Mouse (Mus musculus): Measurements from ENCODE around the gene Ell2. TPM values are rescaled to one million over a fixed set of nuclear protein-coding genes. Genes with fewer than 3 reads are reported as not detected.

Ell2 gene
- polyA plus RNA-seq, 1 experiment = 41.5 TPM

DNA sequence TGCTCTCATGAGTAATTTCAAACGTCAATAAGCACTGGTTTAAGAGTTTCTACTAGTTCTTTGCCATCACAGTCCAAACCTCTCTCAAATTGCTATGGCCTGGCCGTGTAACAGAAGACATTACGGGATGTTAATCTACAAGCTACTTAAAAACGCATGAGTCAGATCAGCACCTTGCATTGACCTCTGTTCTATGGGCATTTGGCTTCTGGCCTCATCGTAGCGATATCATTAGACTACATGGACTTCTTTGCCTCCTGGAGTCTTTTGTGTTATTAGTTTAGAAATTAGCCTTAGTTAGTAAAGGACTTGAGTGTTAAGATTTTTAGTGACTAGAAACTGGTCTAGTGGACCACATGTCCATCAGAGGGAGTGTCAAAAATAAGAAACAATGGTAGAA, 7.8 kb downstream of the Ell2 start:
- Histone ChIP-seq H3K36me3 (ENCODE audit: control insufficient read depth, insufficient read depth, low read length, poor library complexity, severe bottlenecking) (no peaks in the 10 kb centered on the region), H3K27ac (ENCODE audit: insufficient read depth, low read length) (no peak overlapping the region), H3K27me3 (ENCODE audit: control insufficient read depth, insufficient read depth, low read length, poor library complexity, severe bottlenecking) (no peaks in the 10 kb centered on the region), H3K4me1 (ENCODE audit: control insufficient read depth, insufficient read depth, low read length) (peaks cover 2% of the 10 kb centered on the region), H3K9me3 (replicated peaks; ENCODE audit: control insufficient read depth, insufficient read depth, low read length, poor library complexity, severe bottlenecking) (no peaks in the 10 kb centered on the region), H3K9ac (ENCODE audit: low read depth, poor library complexity, severe bottlenecking) (no peak overlapping the region), H3K4me3 (ENCODE audit: low read depth, low read length) (no peak overlapping the region)
- TF ChIP-seq EP300 (IDR thresholded peaks at IDR 0.05; ENCODE audit: insufficient read depth, low read depth, low read length) (no peak), POLR2A (IDR thresholded peaks at IDR 0.05; ENCODE audit: insufficient read depth, low read length) (no peak), CTCF (IDR thresholded peaks at IDR 0.05; ENCODE audit: low read depth, low read length) (no peak)

DNA sequence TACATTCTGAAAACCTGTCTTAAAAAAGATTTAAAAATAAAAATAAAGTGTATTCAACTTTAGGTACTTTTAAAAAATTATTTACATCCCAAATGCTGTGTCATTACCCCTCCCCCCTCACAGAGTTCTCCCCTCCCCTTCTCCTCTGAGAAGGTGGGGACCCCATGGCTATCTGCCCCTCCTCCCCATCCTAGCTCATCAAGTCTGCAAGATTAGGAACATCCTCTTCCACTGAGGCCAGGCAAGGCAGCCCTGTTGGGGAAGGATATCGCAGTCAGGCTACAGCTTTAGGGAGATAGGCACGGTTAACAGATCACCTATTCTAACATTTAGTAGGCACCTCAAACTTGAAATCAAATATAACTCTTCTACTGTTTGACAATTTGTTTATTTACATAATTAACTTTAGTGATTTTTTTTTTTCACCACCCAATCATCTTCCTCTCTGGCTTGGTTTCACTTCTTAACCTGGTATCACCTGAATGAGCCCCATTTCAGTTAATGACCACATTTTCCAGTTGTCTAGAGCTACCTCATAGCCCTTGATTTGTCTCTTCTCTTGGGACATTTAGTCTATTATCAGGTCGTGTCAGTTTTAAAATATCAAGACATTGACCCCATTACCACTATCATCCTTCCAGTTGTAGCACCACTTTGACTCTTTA, 11.2 kb downstream of the Ell2 start:
- TF ChIP-seq CTCF (IDR thresholded peaks at IDR 0.05; ENCODE audit: low read depth, low read length) (no peak), POLR2A (IDR thresholded peaks at IDR 0.05; ENCODE audit: insufficient read depth, low read length) (no peak), EP300 (IDR thresholded peaks at IDR 0.05; ENCODE audit: insufficient read depth, low read depth, low read length) (no peak)
- Histone ChIP-seq H3K36me3 (ENCODE audit: control insufficient read depth, insufficient read depth, low read length, poor library complexity, severe bottlenecking) (no peaks in the 10 kb centered on the region), H3K4me1 (ENCODE audit: control insufficient read depth, insufficient read depth, low read length) (peaks cover 2% of the 10 kb centered on the region), H3K27ac (ENCODE audit: insufficient read depth, low read length) (no peak overlapping the region), H3K27me3 (ENCODE audit: control insufficient read depth, insufficient read depth, low read length, poor library complexity, severe bottlenecking) (no peaks in the 10 kb centered on the region), H3K4me3 (ENCODE audit: low read depth, low read length) (no peak overlapping the region), H3K9me3 (replicated peaks; ENCODE audit: control insufficient read depth, insufficient read depth, low read length, poor library complexity, severe bottlenecking) (no peaks in the 10 kb centered on the region), H3K9ac (ENCODE audit: low read depth, poor library complexity, severe bottlenecking) (no peak overlapping the region)

DNA sequence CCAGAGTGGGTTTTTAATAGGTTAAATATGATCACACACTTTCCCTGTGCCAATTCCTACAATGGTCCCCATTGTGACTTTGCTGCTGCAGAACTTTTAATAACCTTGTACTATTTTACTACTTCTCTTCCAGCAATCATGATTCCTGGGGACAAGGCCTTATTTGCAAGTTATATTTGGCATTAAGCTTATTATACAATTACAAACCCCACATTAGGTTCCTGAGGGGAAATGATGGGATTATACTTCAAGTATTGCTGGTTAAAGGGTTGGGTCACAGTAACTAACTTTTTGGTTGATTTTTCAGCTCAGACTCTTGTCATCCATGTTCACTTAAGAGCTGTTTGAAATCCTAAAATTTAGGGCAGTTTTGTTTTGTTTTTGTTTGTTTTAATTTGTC, 11.8 kb downstream of the Ell2 start:
- Histone ChIP-seq H3K4me3 (ENCODE audit: low read depth, low read length) (no peak overlapping the region), H3K4me1 (ENCODE audit: control insufficient read depth, insufficient read depth, low read length) (peaks cover 2% of the 10 kb centered on the region), H3K9me3 (replicated peaks; ENCODE audit: control insufficient read depth, insufficient read depth, low read length, poor library complexity, severe bottlenecking) (no peaks in the 10 kb centered on the region), H3K27ac (ENCODE audit: insufficient read depth, low read length) (no peak overlapping the region), H3K27me3 (ENCODE audit: control insufficient read depth, insufficient read depth, low read length, poor library complexity, severe bottlenecking) (no peaks in the 10 kb centered on the region), H3K9ac (ENCODE audit: low read depth, poor library complexity, severe bottlenecking) (no peak overlapping the region), H3K36me3 (ENCODE audit: control insufficient read depth, insufficient read depth, low read length, poor library complexity, severe bottlenecking) (no peaks in the 10 kb centered on the region)
- TF ChIP-seq POLR2A (IDR thresholded peaks at IDR 0.05; ENCODE audit: insufficient read depth, low read length) (no peak), CTCF (IDR thresholded peaks at IDR 0.05; ENCODE audit: low read depth, low read length) (no peak), EP300 (IDR thresholded peaks at IDR 0.05; ENCODE audit: insufficient read depth, low read depth, low read length) (no peak)

DNA sequence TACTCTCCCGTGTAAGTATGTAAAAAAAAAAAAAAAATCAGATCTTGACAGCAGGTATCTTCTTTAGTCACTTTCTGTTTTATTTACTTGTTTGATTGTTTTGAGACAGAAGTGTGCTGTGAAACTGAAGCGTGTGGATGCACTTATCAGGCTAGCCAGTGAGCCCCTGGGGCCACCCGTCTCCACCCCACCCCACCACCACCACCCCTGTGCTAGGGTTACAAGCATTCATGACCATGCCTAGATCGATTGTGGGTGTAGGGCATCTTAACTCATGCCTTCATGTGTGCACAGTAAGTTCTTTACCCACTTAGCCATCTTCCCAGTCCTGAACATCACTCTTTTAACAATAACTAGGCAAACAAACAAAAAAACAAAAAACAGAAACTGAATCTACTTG, 13.1 kb downstream of the Ell2 start:
- Histone ChIP-seq H3K9ac (ENCODE audit: low read depth, poor library complexity, severe bottlenecking) (no peak overlapping the region), H3K9me3 (replicated peaks; ENCODE audit: control insufficient read depth, insufficient read depth, low read length, poor library complexity, severe bottlenecking) (no peaks in the 10 kb centered on the region), H3K4me3 (ENCODE audit: low read depth, low read length) (no peak overlapping the region), H3K27ac (ENCODE audit: insufficient read depth, low read length) (no peak overlapping the region), H3K27me3 (ENCODE audit: control insufficient read depth, insufficient read depth, low read length, poor library complexity, severe bottlenecking) (no peaks in the 10 kb centered on the region), H3K4me1 (ENCODE audit: control insufficient read depth, insufficient read depth, low read length) (peaks cover 2% of the 10 kb centered on the region), H3K36me3 (ENCODE audit: control insufficient read depth, insufficient read depth, low read length, poor library complexity, severe bottlenecking) (0 out of 2 replicates have a peak, but pooled peaks cover 2% of the 10 kb centered on the region)
- TF ChIP-seq EP300 (IDR thresholded peaks at IDR 0.05; ENCODE audit: insufficient read depth, low read depth, low read length) (no peak), CTCF (IDR thresholded peaks at IDR 0.05; ENCODE audit: low read depth, low read length) (no peak), POLR2A (IDR thresholded peaks at IDR 0.05; ENCODE audit: insufficient read depth, low read length) (no peak)

DNA sequence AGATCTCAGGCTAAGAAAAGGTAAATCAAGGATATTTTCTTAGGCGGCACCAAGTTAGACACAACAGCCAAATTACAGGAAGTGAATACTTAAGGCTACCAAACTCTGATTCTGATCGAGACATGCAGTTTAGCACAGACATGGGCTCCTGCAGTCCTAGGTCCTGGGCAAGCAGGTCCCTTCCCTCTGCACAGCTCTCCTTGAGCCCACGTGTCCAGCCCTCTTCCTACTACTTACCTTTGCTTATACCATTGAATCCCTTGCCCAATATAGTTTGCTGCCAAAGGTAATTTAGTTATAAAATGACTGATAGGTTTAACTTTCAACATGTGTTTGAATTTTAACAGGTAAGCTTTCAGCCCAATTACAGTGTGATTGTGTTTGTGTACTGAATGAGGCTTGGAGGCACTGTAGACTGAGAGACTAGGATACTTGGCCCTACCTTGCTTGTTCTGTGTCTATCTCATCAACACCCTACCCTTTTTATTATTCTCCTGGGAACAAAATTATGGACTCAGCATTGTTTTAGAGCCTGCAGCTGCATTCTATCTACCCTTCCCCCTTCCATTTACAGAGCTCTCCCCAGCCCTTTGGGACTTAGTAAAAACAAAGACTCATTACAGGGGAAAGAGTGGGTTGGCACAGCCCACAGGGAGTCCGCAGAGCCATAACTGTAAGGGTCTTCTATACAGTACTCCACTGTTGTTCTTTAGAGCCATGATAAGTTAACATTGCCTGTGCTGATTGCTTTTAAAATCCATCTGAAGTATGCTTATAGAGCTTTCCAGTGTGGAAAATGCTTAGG, 20.2 kb downstream of the Ell2 start:
- TF ChIP-seq POLR2A (IDR thresholded peaks at IDR 0.05; ENCODE audit: insufficient read depth, low read length) = no peak
- TF ChIP-seq CTCF (IDR thresholded peaks at IDR 0.05; ENCODE audit: low read depth, low read length) = no peak
- no peak for TF ChIP-seq EP300 (IDR thresholded peaks at IDR 0.05; ENCODE audit: insufficient read depth, low read depth, low read length)
- Histone ChIP-seq H3K4me1 (ENCODE audit: control insufficient read depth, insufficient read depth, low read length) (no peaks in the 10 kb centered on the region), H3K4me3 (ENCODE audit: low read depth, low read length) (no peak overlapping the region), H3K36me3 (ENCODE audit: control insufficient read depth, insufficient read depth, low read length, poor library complexity, severe bottlenecking) (peaks cover 7% of the 10 kb centered on the region; the same call in 1 of the 2 replicates), H3K9me3 (replicated peaks; ENCODE audit: control insufficient read depth, insufficient read depth, low read length, poor library complexity, severe bottlenecking) (peaks cover 3% of the 10 kb centered on the region), H3K27me3 (ENCODE audit: control insufficient read depth, insufficient read depth, low read length, poor library complexity, severe bottlenecking) (no peaks in the 10 kb centered on the region), H3K27ac (ENCODE audit: insufficient read depth, low read length) (no peak overlapping the region), H3K9ac (ENCODE audit: low read depth, poor library complexity, severe bottlenecking) (no peak overlapping the region)

DNA sequence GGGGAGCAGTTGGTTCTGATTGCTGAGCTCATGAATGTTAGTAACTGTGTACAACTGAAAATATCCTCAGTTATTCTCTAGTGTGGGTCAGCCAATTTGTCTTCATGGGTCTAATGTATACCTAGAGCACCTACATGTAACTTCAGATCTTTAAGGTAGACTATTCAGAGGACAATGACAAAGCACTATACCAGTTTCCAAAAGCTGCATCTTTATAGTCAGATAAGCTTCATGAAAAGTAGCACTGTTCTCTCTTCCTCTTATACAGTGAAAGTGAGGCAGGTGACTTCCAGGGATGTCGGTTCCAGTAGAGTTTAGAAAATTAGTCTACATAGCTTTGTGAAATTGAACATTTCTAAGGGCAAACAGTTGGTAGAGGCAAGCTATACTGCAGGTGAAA, 21.4 kb downstream of the Ell2 start:
- H3K27me3 ChIP-seq (ENCODE audit: control insufficient read depth, insufficient read depth, low read length, poor library complexity, severe bottlenecking) = no peaks in the 10 kb centered on the region
- no peaks in the 10 kb centered on the region for H3K4me1 ChIP-seq (ENCODE audit: control insufficient read depth, insufficient read depth, low read length)
- no peak overlapping the region for H3K27ac ChIP-seq (ENCODE audit: insufficient read depth, low read length)
- H3K36me3 ChIP-seq (ENCODE audit: control insufficient read depth, insufficient read depth, low read length, poor library complexity, severe bottlenecking) = peaks cover 7% of the 10 kb centered on the region; the same call in 1 of the 2 replicates
- H3K9me3 ChIP-seq (replicated peaks; ENCODE audit: control insufficient read depth, insufficient read depth, low read length, poor library complexity, severe bottlenecking) = peaks cover 3% of the 10 kb centered on the region
- no peak overlapping the region for H3K4me3 ChIP-seq (ENCODE audit: low read depth, low read length)
- TF ChIP-seq POLR2A (IDR thresholded peaks at IDR 0.05; ENCODE audit: insufficient read depth, low read length) = no peak
- H3K9ac ChIP-seq (ENCODE audit: low read depth, poor library complexity, severe bottlenecking) = no peak overlapping the region
